Mouse (Mus musculus) embryonic facial prominence, embryonic 13.5 days (tissue): Measurements from ENCODE around the gene Zfp710. TPM values are rescaled to one million over a fixed set of nuclear protein-coding genes. Genes with fewer than 3 reads are reported as not detected.

ENCODE experiments used
- ATAC-seq: fragments of 200-750 bp; cut with Nextera tagmentation; 2 replicates; pipeline ENCODE4 v1.8.0; 2017; ENCODE audit warnings: low read depth; ENCODE audit not compliant: insufficient number of reproducible peaks, insufficient read depth, low FRiP score, low TSS enrichment
- H3K27ac ChIP-seq: fragments of 300-500 bp; sonication (generic); 2 replicates; pipeline ENCODE4 v1.5.1; 2015; ENCODE audit warnings: moderate library complexity, mild to moderate bottlenecking, inconsistent platforms
- H3K27me3 ChIP-seq: fragments of 300-500 bp; sonication (generic); 2 replicates; pipeline ENCODE4 v1.6.1; 2015; ENCODE audit warnings: mild to moderate bottlenecking, inconsistent platforms
- H3K36me3 ChIP-seq: fragments of 300-500 bp; sonication (generic); 2 replicates; pipeline ENCODE4 v1.6.1; 2015; ENCODE audit warnings: mild to moderate bottlenecking, inconsistent platforms
- H3K4me1 ChIP-seq: fragments of 300-500 bp; sonication (generic); 2 replicates; pipeline ENCODE4 v1.6.1; 2015; ENCODE audit warnings: inconsistent platforms
- H3K4me2 ChIP-seq: fragments of 300-500 bp; sonication (generic); 2 replicates; pipeline ENCODE4 v1.6.1; 2015; ENCODE audit warnings: moderate library complexity, mild to moderate bottlenecking, inconsistent platforms
- H3K4me3 ChIP-seq: fragments of 300-500 bp; sonication (generic); 2 replicates; pipeline ENCODE4 v1.5.1; 2015; ENCODE audit warnings: mild to moderate bottlenecking, inconsistent platforms
- H3K9ac ChIP-seq: fragments of 300-500 bp; sonication (generic); 2 replicates; pipeline ENCODE4 v1.6.1; 2015; ENCODE audit warnings: mild to moderate bottlenecking, inconsistent platforms
- H3K9me3 ChIP-seq: fragments of 300-500 bp; sonication (generic); 2 replicates; pipeline ENCODE4 v1.6.1; 2016; ENCODE audit warnings: inconsistent platforms
- WGBS: fragments of 180-500 bp; shearing (Covaris S2); methylation state at CpG from one replicate; pipeline ENCODE4 v1.1.7; 2015; ENCODE audit warnings: mixed read lengths; 5-methylcytosine and 5-hydroxymethylcytosine counted together
- polyA plus RNA-seq: library from polyadenylated mRNA; unstranded; fragments of >200 nt; fragmentation: Nextera tagmentation; extraction: Ambion mirVana; gene quantifications from 2 replicates; pipeline ENCODE4 v1.2.1, GENCODE M21; 2015

Zfp710 gene
- polyA plus RNA-seq, 1 experiment from 2014 or later, result 21.9 TPM

DNA sequence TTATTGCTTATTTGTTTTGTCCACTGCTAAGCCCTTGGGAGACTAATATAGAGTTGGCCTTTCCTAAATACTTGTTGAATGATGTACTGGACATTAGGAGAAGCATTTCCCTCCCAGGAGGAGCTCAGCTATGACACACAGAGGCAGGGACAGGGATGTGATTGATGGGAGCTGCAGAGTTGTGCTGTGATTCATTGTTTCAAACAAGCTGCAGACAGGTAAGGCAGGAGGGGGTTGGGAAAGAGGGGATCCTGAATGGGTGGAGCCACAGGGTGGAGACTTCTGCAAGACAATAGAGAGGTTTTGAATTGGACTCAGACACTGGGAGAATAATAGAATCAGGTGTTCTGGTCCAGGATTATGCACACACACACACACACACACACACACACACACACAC is 5.4 kb downstream of the Zfp710 start:
- no peak for ATAC-seq
- H3K36me3 ChIP-seq, result no peaks in the 10 kb centered on the region
- no peaks in the 10 kb centered on the region for H3K27me3 ChIP-seq
- H3K9me3 ChIP-seq, result no peaks in the 10 kb centered on the region
- H3K4me1 ChIP-seq, result peaks cover 56% of the 10 kb centered on the region
- no peak overlapping the region for H3K27ac ChIP-seq
- no peak overlapping the region for H3K9ac ChIP-seq
- no peak overlapping the region for H3K4me2 ChIP-seq
- no peak overlapping the region for H3K4me3 ChIP-seq

GRCm38 (mm10) chr7:80030486-80030885 is 5.9 kb downstream of the Zfp710 start:
- ATAC-seq, result no peak
- no peak overlapping the region for H3K27ac ChIP-seq
- H3K9ac ChIP-seq, result no peak overlapping the region
- H3K4me2 ChIP-seq, result no peak overlapping the region
- 85% methylated on average over 8 of the region's 8 CpGs for WGBS
- H3K4me1 ChIP-seq, result peaks cover 58% of the 10 kb centered on the region
- no peaks in the 10 kb centered on the region for H3K27me3 ChIP-seq
- no peaks in the 10 kb centered on the region for H3K9me3 ChIP-seq
- H3K4me3 ChIP-seq, result no peak overlapping the region
- H3K36me3 ChIP-seq, result no peaks in the 10 kb centered on the region

DNA sequence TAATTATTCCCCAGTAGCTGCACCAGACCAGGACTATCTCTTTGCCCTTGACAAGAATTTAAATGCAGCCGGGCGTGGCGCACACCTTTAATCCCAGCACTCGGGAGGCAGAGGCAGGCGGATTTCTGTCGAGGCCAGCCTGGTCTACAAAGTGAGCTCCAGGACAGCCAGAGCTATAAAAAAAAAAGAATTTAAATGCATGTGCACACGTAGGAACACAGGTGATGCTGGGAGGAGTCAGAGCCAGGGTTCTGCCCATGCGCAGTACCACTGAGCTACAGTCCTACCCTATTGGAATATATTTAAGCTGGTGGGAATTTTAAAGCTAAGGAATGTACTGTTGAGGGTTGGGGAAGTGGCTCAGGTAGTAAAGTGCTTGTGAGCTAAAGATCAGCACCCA is 6.4 kb downstream of the Zfp710 start:
- no peak overlapping the region for H3K4me2 ChIP-seq
- no peaks in the 10 kb centered on the region for H3K9me3 ChIP-seq
- H3K4me1 ChIP-seq, result peaks cover 63% of the 10 kb centered on the region
- H3K27ac ChIP-seq, result no peak overlapping the region
- no peak overlapping the region for H3K4me3 ChIP-seq
- H3K27me3 ChIP-seq, result no peaks in the 10 kb centered on the region
- ATAC-seq, result no peak
- WGBS, result 92% methylated on average over 8 of the region's 8 CpGs
- no peaks in the 10 kb centered on the region for H3K36me3 ChIP-seq
- no peak overlapping the region for H3K9ac ChIP-seq

DNA sequence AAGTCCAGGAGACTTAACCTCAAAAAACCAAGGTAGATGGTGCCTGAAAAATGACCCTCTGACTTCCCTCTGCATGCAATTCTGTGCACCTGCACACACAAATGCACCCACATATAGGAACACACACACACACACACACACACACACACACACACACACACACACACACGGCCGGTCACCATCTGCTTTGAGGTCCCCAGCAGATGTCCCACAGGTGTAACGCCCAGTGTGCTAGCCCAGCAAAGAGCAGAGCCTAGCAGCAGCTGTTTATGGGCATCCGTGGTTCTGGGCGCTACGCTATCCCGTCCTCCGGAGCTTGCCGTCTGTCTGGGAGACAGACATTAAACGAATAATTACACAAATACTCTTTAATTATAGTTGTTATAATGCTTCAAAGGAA is 6.9 kb downstream of the Zfp710 start:
- no peak overlapping the region for H3K9ac ChIP-seq
- peak overlapping the region; percentile 12; the same call in 1 of the 2 replicates for H3K4me2 ChIP-seq
- ATAC-seq, result no peak
- no peaks in the 10 kb centered on the region for H3K36me3 ChIP-seq
- H3K27ac ChIP-seq, result no peak overlapping the region
- H3K9me3 ChIP-seq, result no peaks in the 10 kb centered on the region
- WGBS, result 34% methylated on average over 10 of the region's 10 CpGs
- H3K27me3 ChIP-seq, result no peaks in the 10 kb centered on the region
- H3K4me3 ChIP-seq, result no peak overlapping the region
- peaks cover 65% of the 10 kb centered on the region for H3K4me1 ChIP-seq

GRCm38 (mm10) chr7:80032216-80033052 is 7.8 kb downstream of the Zfp710 start:
- 30% methylated on average over 10 of the region's 10 CpGs for WGBS
- H3K36me3 ChIP-seq, result no peaks in the 10 kb centered on the region
- H3K4me2 ChIP-seq, result peak overlapping the region; percentile 12; the same call in 1 of the 2 replicates
- no peaks in the 10 kb centered on the region for H3K9me3 ChIP-seq
- H3K27ac ChIP-seq, result no peak overlapping the region
- H3K9ac ChIP-seq, result no peak overlapping the region
- no peaks in the 10 kb centered on the region for H3K27me3 ChIP-seq
- H3K4me3 ChIP-seq, result no peak overlapping the region
- no peak for ATAC-seq
- H3K4me1 ChIP-seq, result peaks cover 65% of the 10 kb centered on the region

- Histone ChIP-seq H3K9ac (no peak overlapping the region), H3K36me3 (no peaks in the 10 kb centered on the region), H3K4me3 (no peak overlapping the region), H3K4me1 (peaks cover 59% of the 10 kb centered on the region), H3K9me3 (no peaks in the 10 kb centered on the region), H3K27me3 (no peaks in the 10 kb centered on the region), H3K4me2 (no peak overlapping the region), H3K27ac (no peak overlapping the region)
- WGBS, result 74% methylated on average over 9 of the region's 9 CpGs
- no peak for ATAC-seq
These were observed 8.6 kb downstream of the Zfp710 start for GRCm38 (mm10) chr7:80033064-80033717.

- H3K27ac ChIP-seq, result no peak overlapping the region
- WGBS, result 87% methylated on average over 9 of the region's 9 CpGs
- H3K9ac ChIP-seq, result no peak overlapping the region
- ATAC-seq, result no peak
- H3K4me3 ChIP-seq, result no peak overlapping the region
- no peaks in the 10 kb centered on the region for H3K36me3 ChIP-seq
- H3K4me1 ChIP-seq, result peaks cover 54% of the 10 kb centered on the region
- no peaks in the 10 kb centered on the region for H3K9me3 ChIP-seq
- H3K4me2 ChIP-seq, result no peak overlapping the region
- no peaks in the 10 kb centered on the region for H3K27me3 ChIP-seq
These were observed 9.2 kb downstream of the Zfp710 start for GRCm38 (mm10) chr7:80033771-80034170.

DNA sequence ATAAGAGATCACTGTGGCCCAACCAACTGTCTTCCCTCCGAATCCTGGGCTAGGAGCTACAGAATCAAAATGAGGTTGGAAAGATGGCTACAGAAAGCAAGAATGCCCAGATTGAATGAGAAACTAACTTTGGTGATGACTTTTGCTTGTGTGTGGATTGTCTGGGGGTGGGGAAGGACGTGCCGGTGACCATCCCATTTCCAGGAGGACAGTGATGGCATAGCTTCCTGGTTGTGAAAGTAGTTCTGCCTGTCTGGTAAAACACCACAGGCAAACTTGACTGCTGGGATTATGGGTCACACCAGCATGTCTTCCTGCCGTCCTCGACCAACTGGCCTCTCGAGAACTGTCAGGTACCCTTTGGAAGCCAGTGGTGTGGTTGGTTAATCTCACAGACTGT is 10.5 kb downstream of the Zfp710 start:
- 75% methylated on average over 6 of the region's 6 CpGs for WGBS
- Histone ChIP-seq H3K4me1 (peaks cover 45% of the 10 kb centered on the region), H3K4me3 (no peak overlapping the region), H3K9ac (no peak overlapping the region), H3K9me3 (no peaks in the 10 kb centered on the region), H3K36me3 (peaks cover 3% of the 10 kb centered on the region; the same call in 1 of the 2 replicates), H3K4me2 (no peak overlapping the region), H3K27me3 (no peaks in the 10 kb centered on the region), H3K27ac (no peak overlapping the region)
- no peak for ATAC-seq

DNA sequence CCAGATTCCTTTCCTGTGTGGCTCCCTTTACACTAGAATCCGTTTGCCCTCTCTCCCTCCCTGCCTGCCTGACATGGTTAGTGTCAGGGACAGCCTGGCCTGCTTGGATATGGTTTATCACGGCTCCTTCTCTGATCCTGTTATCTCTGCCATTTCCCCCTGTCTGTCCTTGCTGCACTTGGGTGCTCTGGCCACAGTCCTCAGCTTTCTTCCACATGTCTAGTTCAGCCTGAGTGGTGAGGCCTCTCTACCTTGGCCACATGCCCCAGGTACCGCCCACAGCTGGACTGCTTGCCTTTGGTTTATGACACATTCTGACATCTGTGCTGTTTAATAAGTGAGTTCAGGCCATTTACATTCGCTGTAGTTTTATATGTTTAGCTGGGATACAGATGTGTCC is 11.1 kb downstream of the Zfp710 start:
- H3K27me3 ChIP-seq, result no peaks in the 10 kb centered on the region
- no peak for ATAC-seq
- no peak overlapping the region for H3K4me2 ChIP-seq
- no peak overlapping the region for H3K9ac ChIP-seq
- H3K36me3 ChIP-seq, result peaks cover 3% of the 10 kb centered on the region; the same call in 1 of the 2 replicates
- H3K9me3 ChIP-seq, result no peaks in the 10 kb centered on the region
- H3K4me1 ChIP-seq, result peaks cover 45% of the 10 kb centered on the region
- H3K27ac ChIP-seq, result no peak overlapping the region
- WGBS, result 55% methylated on average over 4 of the region's 4 CpGs
- H3K4me3 ChIP-seq, result no peak overlapping the region

- Histone ChIP-seq H3K9ac (no peak overlapping the region), H3K9me3 (no peaks in the 10 kb centered on the region), H3K27me3 (no peaks in the 10 kb centered on the region), H3K36me3 (peaks cover 19% of the 10 kb centered on the region), H3K27ac (no peak overlapping the region), H3K4me1 (peaks cover 15% of the 10 kb centered on the region), H3K4me3 (no peak overlapping the region), H3K4me2 (no peak overlapping the region)
- no peak for ATAC-seq
- WGBS, result 92% methylated on average over 8 of the region's 8 CpGs
These were observed 15.1 kb downstream of the Zfp710 start for GRCm38 (mm10) chr7:80039699-80040098.

DNA sequence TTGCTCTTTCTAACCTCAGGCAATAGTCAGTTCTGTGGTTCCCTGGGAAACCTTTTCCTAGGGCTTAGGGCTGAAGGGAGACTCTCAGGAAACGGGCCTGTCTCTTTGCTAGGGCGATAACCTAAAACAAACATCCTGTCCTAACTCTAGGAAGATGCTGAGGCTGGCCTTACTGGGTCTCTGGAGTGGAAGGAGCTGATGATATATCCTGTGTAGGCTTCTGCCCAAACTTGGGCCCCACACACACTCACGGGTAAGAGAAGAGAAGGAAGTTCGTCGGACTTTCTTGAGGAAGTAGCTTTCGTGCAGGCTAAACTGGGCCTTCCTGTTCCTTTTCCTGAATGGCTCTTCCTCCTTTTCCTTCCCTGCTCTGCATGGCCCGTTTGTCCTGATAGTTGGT is 19.6 kb downstream of the Zfp710 start:
- H3K4me1 ChIP-seq, result peaks cover 24% of the 10 kb centered on the region
- no peak for ATAC-seq
- no peak overlapping the region for H3K4me2 ChIP-seq
- H3K27ac ChIP-seq, result no peak overlapping the region
- peaks cover 19% of the 10 kb centered on the region for H3K36me3 ChIP-seq
- no peaks in the 10 kb centered on the region for H3K9me3 ChIP-seq
- H3K9ac ChIP-seq, result no peak overlapping the region
- no peaks in the 10 kb centered on the region for H3K27me3 ChIP-seq
- H3K4me3 ChIP-seq, result no peak overlapping the region
- WGBS, result 54% methylated on average over 7 of the region's 7 CpGs

GRCm38 (mm10) chr7:80047041-80047440 is 22.4 kb downstream of the Zfp710 start:
- no peak overlapping the region for H3K4me3 ChIP-seq
- WGBS, result 86% methylated on average over 4 of the region's 4 CpGs
- peaks cover 31% of the 10 kb centered on the region for H3K4me1 ChIP-seq
- ATAC-seq, result no peak
- no peaks in the 10 kb centered on the region for H3K9me3 ChIP-seq
- H3K4me2 ChIP-seq, result no peak overlapping the region
- no peak overlapping the region for H3K9ac ChIP-seq
- no peaks in the 10 kb centered on the region for H3K27me3 ChIP-seq
- no peak overlapping the region for H3K27ac ChIP-seq
- 0 out of 2 replicates have a peak, but pooled peaks cover 6% of the 10 kb centered on the region for H3K36me3 ChIP-seq
